Mouse (Mus musculus) telencephalon, adult 2 months (tissue): ENCODE measurements around the gene Taf3.

Experiments
- DNase-seq: peaks from one replicate; pipeline ENCODE4 v3.0.0-alpha.2; 2011; ENCODE audit warnings: low read depth, low spot score

The Taf3 gene

GRCm38 (mm10) chr2:9877326-9877690 is 171.1 kb downstream of the Taf3 start:
- no peak for DNase-seq

- DNase-seq: no peak
Measured at GRCm38 (mm10) chr2:9876621-9877325, 171.6 kb downstream of the Taf3 start.

- DNase-seq: no peak
Measured at GRCm38 (mm10) chr2:9875676-9876357, 172.6 kb downstream of the Taf3 start.

GRCm38 (mm10) chr2:9875220-9875619 is 173.2 kb downstream of the Taf3 start:
- no peak for DNase-seq

GRCm38 (mm10) chr2:9874467-9875219 is 173.8 kb downstream of the Taf3 start:
- DNase-seq: no peak

- no peak for DNase-seq
Measured at GRCm38 (mm10) chr2:9873757-9874156, 174.6 kb downstream of the Taf3 start.

- DNase-seq: no peak
Measured at GRCm38 (mm10) chr2:9872682-9873081, 175.7 kb downstream of the Taf3 start.

- no peak for DNase-seq
Measured at GRCm38 (mm10) chr2:9871798-9872197, 176.6 kb downstream of the Taf3 start.

- no peak for DNase-seq
Measured at GRCm38 (mm10) chr2:9871141-9871716, 177.2 kb downstream of the Taf3 start.

- DNase-seq: no peak
Measured at GRCm38 (mm10) chr2:9867092-9867825, 181.1 kb downstream of the Taf3 start.
